Mouse (Mus musculus): ENCODE data around the gene Atp8b3.
A peak's percentile ranks its signal among the peaks of the same experiment; 100 is the strongest.

Atp8b3 gene

GRCm38 (mm10) chr10:80568876-80569275 is 30.0 kb upstream of the Atp8b3 start:
- DNase-seq (ENCODE audit: low read depth in 1 of 2, low spot score in 2 of 2), result no peak

- peak in 1 of 2 experiments; percentile 76 for DNase-seq (ENCODE audit: low read depth in 1 of 2, low spot score in 2 of 2)
Measured at GRCm38 (mm10) chr10:80566375-80567092, 27.6 kb upstream of the Atp8b3 start.

- DNase-seq (ENCODE audit: low read depth in 1 of 2, low spot score in 2 of 2), result peak; percentile 86 to 89
Measured at GRCm38 (mm10) chr10:80561116-80561944, 22.4 kb upstream of the Atp8b3 start, which contains the start of gene Rexo1. TSS of gene Rexo1 (minus strand) at chr10:80561560.

GRCm38 (mm10) chr10:80560621-80561020 is 21.7 kb upstream of the Atp8b3 start:
- DNase-seq (ENCODE audit: low read depth in 1 of 2, low spot score in 2 of 2), result no peak

- DNase-seq (ENCODE audit: low read depth in 1 of 2, low spot score in 2 of 2), result no peak
Measured at GRCm38 (mm10) chr10:80559431-80559830, 20.5 kb upstream of the Atp8b3 start.

- peak in 1 of 2 experiments; percentile 64 for DNase-seq (ENCODE audit: low read depth in 1 of 2, low spot score in 2 of 2)
Measured at GRCm38 (mm10) chr10:80557346-80557965, 18.5 kb upstream of the Atp8b3 start.

GRCm38 (mm10) chr10:80553997-80554396 is 15.1 kb upstream of the Atp8b3 start:
- DNase-seq (ENCODE audit: low read depth in 1 of 2, low spot score in 2 of 2), result no peak

- DNase-seq (ENCODE audit: low read depth in 1 of 2, low spot score in 2 of 2), result no peak
Measured at GRCm38 (mm10) chr10:80553575-80553974, 14.7 kb upstream of the Atp8b3 start.

- DNase-seq (ENCODE audit: low read depth in 1 of 2, low spot score in 2 of 2), result no peak
Measured at GRCm38 (mm10) chr10:80552364-80552763, 13.4 kb upstream of the Atp8b3 start.

GRCm38 (mm10) chr10:80549279-80549678 is 10.4 kb upstream of the Atp8b3 start:
- no peak for DNase-seq (ENCODE audit: low read depth in 1 of 2, low spot score in 2 of 2)

- DNase-seq (ENCODE audit: low read depth in 1 of 2, low spot score in 2 of 2), result peak in 1 of 2 experiments; percentile 33
Measured at GRCm38 (mm10) chr10:80548428-80549006, 9.6 kb upstream of the Atp8b3 start.

- DNase-seq (ENCODE audit: low read depth in 1 of 2, low spot score in 2 of 2), result no peak
Measured at GRCm38 (mm10) chr10:80547539-80547938, 8.6 kb upstream of the Atp8b3 start.

- DNase-seq (ENCODE audit: low read depth in 1 of 2, low spot score in 2 of 2), result no peak
Measured at GRCm38 (mm10) chr10:80546945-80547344, 8.0 kb upstream of the Atp8b3 start.

- no peak for DNase-seq (ENCODE audit: low read depth in 1 of 2, low spot score in 2 of 2)
Measured at GRCm38 (mm10) chr10:80545590-80545989, 6.7 kb upstream of the Atp8b3 start.

- no peak for DNase-seq (ENCODE audit: low read depth in 1 of 2, low spot score in 2 of 2)
Measured at GRCm38 (mm10) chr10:80543873-80544272, 4.9 kb upstream of the Atp8b3 start.

GRCm38 (mm10) chr10:80539493-80539892 is 569 bp upstream of the Atp8b3 start:
- no peak for DNase-seq (ENCODE audit: low read depth in 1 of 2, low spot score in 2 of 2)

- DNase-seq (ENCODE audit: low read depth in 1 of 2, low spot score in 2 of 2), result no peak
Measured at GRCm38 (mm10) chr10:80538180-80538579, 744 bp downstream of the Atp8b3 start.

- DNase-seq (ENCODE audit: low read depth in 1 of 2, low spot score in 2 of 2), result no peak
Measured at GRCm38 (mm10) chr10:80535711-80536110, 3.2 kb downstream of the Atp8b3 start.

GRCm38 (mm10) chr10:80535071-80535470 is 3.9 kb downstream of the Atp8b3 start:
- DNase-seq (ENCODE audit: low read depth in 1 of 2, low spot score in 2 of 2), result no peak

- no peak for DNase-seq (ENCODE audit: low read depth in 1 of 2, low spot score in 2 of 2)
Measured at GRCm38 (mm10) chr10:80533704-80534103, 5.2 kb downstream of the Atp8b3 start.

- DNase-seq (ENCODE audit: low read depth in 1 of 2, low spot score in 2 of 2), result no peak
Measured at GRCm38 (mm10) chr10:80532783-80533182, 6.1 kb downstream of the Atp8b3 start.
